Mouse (Mus musculus) myocyte (in vitro differentiated cells): ENCODE data around the gene Gm44790.

Experiments
- CEBPB ChIP-seq: IDR thresholded peaks from 2 replicates; pipeline ENCODE4 v1.6.1; 2011; ENCODE audit warnings: mild to moderate bottlenecking, moderate library complexity; ENCODE audit not compliant: poor library complexity, insufficient read depth, severe bottlenecking
- E2F4 ChIP-seq: IDR thresholded peaks from one replicate; pipeline ENCODE4 v1.6.1; 2011; ENCODE audit warnings: mild to moderate bottlenecking, control low read depth, moderate library complexity; ENCODE audit not compliant: insufficient read depth
- MAX ChIP-seq: IDR thresholded peaks from one replicate; pipeline ENCODE4 v1.6.1; 2011; ENCODE audit warnings: low read depth, mild to moderate bottlenecking, control low read depth
- MYOD1 ChIP-seq, 3 experiments: IDR thresholded peaks; one replicate each; pipeline ENCODE4 v1.6.1; 2011; ENCODE audit warnings: control low read depth in 2 of 3, low read depth in 2 of 3, mild to moderate bottlenecking in 2 of 3, moderate library complexity in 1 of 3; ENCODE audit not compliant: insufficient read length in 2 of 3, control insufficient read depth in 1 of 3
- MYOG ChIP-seq, 3 experiments: IDR thresholded peaks; one replicate each; pipeline ENCODE4 v1.6.1; 2011; ENCODE audit warnings: control low read depth in 2 of 3, low read depth in 2 of 3, mild to moderate bottlenecking in 2 of 3; ENCODE audit not compliant: insufficient read length in 2 of 3, control insufficient read depth in 1 of 3, insufficient read depth in 1 of 3
- POLR2A ChIP-seq: IDR thresholded peaks from one replicate; pipeline ENCODE4 v1.6.1; 2011; ENCODE audit warnings: low read depth, mild to moderate bottlenecking, control low read depth, moderate library complexity; ENCODE audit not compliant: insufficient read length
- POLR2AphosphoS2 ChIP-seq: IDR thresholded peaks from one replicate; pipeline ENCODE4 v1.6.1; 2011; ENCODE audit warnings: low read depth, control low read depth; ENCODE audit not compliant: insufficient read length
- REST ChIP-seq: IDR thresholded peaks from one replicate; pipeline ENCODE4 v1.6.1; 2011; ENCODE audit warnings: mild to moderate bottlenecking, control low read depth, moderate library complexity; ENCODE audit not compliant: insufficient read depth, insufficient read length
- SRF ChIP-seq: IDR thresholded peaks from one replicate; pipeline ENCODE4 v1.6.1; 2011; ENCODE audit warnings: low read depth; ENCODE audit not compliant: control insufficient read depth, insufficient read length
- TCF12 ChIP-seq: IDR thresholded peaks from one replicate; pipeline ENCODE4 v1.6.1; 2011; ENCODE audit warnings: mild to moderate bottlenecking, control low read depth; ENCODE audit not compliant: poor library complexity, insufficient read depth, severe bottlenecking
- TCF3 ChIP-seq: IDR thresholded peaks from one replicate; pipeline ENCODE4 v1.6.1; 2011; ENCODE audit warnings: low read depth, control low read depth; ENCODE audit not compliant: insufficient read length
- USF1 ChIP-seq: IDR thresholded peaks from one replicate; pipeline ENCODE4 v1.6.1; 2011; ENCODE audit warnings: low read depth, mild to moderate bottlenecking, control low read depth, moderate library complexity

DNA sequence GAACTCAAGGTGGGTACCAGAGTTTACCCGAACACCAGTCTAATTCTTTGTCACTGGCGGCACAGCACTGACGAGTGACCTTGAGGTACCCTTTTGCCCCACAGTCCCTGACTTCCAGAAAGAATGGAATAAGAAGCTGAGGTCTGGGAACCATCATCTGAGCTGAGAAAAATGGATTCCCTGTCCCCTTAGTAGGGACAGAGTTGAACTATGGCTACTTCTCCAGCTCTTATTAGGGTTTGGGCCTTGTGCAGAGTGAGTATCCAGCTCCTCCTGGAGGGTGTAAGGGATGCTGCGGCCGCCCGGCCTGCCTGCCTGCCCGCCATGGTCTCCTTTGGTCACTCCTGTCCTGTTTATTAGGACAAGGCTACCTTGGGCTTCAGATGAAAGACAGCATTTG is 46.6 kb downstream of the Gm44790 start:
- TF ChIP-seq E2F4 (no peak), POLR2AphosphoS2 (peak; percentile 40), TCF3 (no peak), POLR2A (peak; percentile 55), MAX (no peak), CEBPB (no peak), USF1 (no peak), MYOD1 (IDR thresholded peaks at IDR 0.05; ENCODE audit: control insufficient read depth in 1 of 3, insufficient read length in 2 of 3, low read depth in 2 of 3) (no peak), REST (no peak), SRF (no peak), MYOG (IDR thresholded peaks at IDR 0.05; ENCODE audit: control insufficient read depth in 1 of 3, insufficient read depth in 1 of 3, insufficient read length in 2 of 3, low read depth in 2 of 3) (no peak), TCF12 (no peak)
